Mouse (Mus musculus): ENCODE data around the gene Gipr. TPM values are rescaled to one million over a fixed set of nuclear protein-coding genes. Genes with fewer than 3 reads are reported as not detected.

The Gipr gene
- total RNA-seq, 2 experiments from 2014 or later = 0.60 to 0.70 TPM

Small RNA genes lying within 50 kb of the gene (microRNA-seq; reads per million reads assigned to microRNA genes)
- gene Mir330 (ENCODE audit: borderline number of aligned reads in 2 of 2) = 782 to 998 reads per million in 2 experiments

Other genes starting within 250 kb of the Gipr start
- 1 to 10 TPM; 3.8 to 5.1 TPM for gene Nova2, start 240.2 kb downstream of the Gipr start, total RNA-seq (2021)
- gene Nanos2, start 178.7 kb downstream of the Gipr start, total RNA-seq (2021) = not detected
- gene Mypop, start 174.9 kb downstream of the Gipr start, total RNA-seq (2021) = 10 to 100 TPM in 1 of 2 experiments, 1 to 10 TPM in 1; 9.3 to 12.2 TPM
- 10 to 100 TPM; 42.9 to 47.0 TPM for gene Irf2bp1, start 162.1 kb downstream of the Gipr start, total RNA-seq (2021)
- gene Foxa3, start 142.6 kb downstream of the Gipr start, total RNA-seq (2021) = not detected
- gene Sympk, start 141.8 kb downstream of the Gipr start, total RNA-seq (2021) = 100 to 1,000 TPM in 1 of 2 experiments, 10 to 100 TPM in 1; 92.0 to 105 TPM
- not detected for gene Rsph6a, start 111.4 kb downstream of the Gipr start, total RNA-seq (2021)
- 10 to 100 TPM; 48.3 to 49.1 TPM for gene Dmwd, start 89.9 kb downstream of the Gipr start, total RNA-seq (2021)
- 100 to 1,000 TPM; 127 to 137 TPM for gene Dmpk, start 82.3 kb downstream of the Gipr start, total RNA-seq (2021)
- gene Six5, start 71.5 kb downstream of the Gipr start, total RNA-seq (2021) = 10 to 100 TPM; 13.0 to 14.7 TPM
- gene Gm4969, start 47.8 kb downstream of the Gipr start, total RNA-seq (2021) = not detected
- gene Fbxo46, start 46.3 kb downstream of the Gipr start, total RNA-seq (2021) = 10 to 100 TPM; 12.6 to 15.4 TPM
- gene Qpctl, start 16.8 kb downstream of the Gipr start, total RNA-seq (2021) = 10 to 100 TPM; 13.6 to 14.6 TPM
- gene Snrpd2, start 16.4 kb downstream of the Gipr start, total RNA-seq (2021) = 10 to 100 TPM; 81.7 to 89.5 TPM
- 10 to 100 TPM; 33.9 to 43.9 TPM for gene Eml2, start 10.3 kb upstream of the Gipr start, total RNA-seq (2021)
- 10 to 100 TPM in 1 of 2 experiments, 1 to 10 TPM in 1; 7.7 to 17.3 TPM for gene Gpr4, start 46.4 kb upstream of the Gipr start, total RNA-seq (2021)
- gene Opa3, start 62.2 kb upstream of the Gipr start, total RNA-seq (2021) = 10 to 100 TPM; 40.8 to 56.7 TPM
- 10 to 100 TPM; 42.9 to 56.4 TPM for gene Vasp, start 105.7 kb upstream of the Gipr start, total RNA-seq (2021)
- gene Ppm1n, start 113.9 kb upstream of the Gipr start, total RNA-seq (2021) = not detected
- gene Rtn2, start 116.5 kb upstream of the Gipr start, total RNA-seq (2021) = 1 to 10 TPM; 5.0 to 8.6 TPM
- 10 to 100 TPM; 15.9 to 23.2 TPM for gene Fosb, start 143.9 kb upstream of the Gipr start, total RNA-seq (2021)
- gene Ercc1, start 178.7 kb upstream of the Gipr start, total RNA-seq (2021) = 10 to 100 TPM; 31.2 to 41.0 TPM
- 10 to 100 TPM; 13.3 to 13.7 TPM for gene Cd3eap, start 193.4 kb upstream of the Gipr start, total RNA-seq (2021)
- gene Ppp1r13l, start 193.6 kb upstream of the Gipr start, total RNA-seq (2021) = 1 to 10 TPM; 5.9 to 6.7 TPM
- gene Ercc2, start 215.9 kb upstream of the Gipr start, total RNA-seq (2021) = 10 to 100 TPM; 27.1 to 30.9 TPM
- gene Klc3, start 238.0 kb upstream of the Gipr start, total RNA-seq (2021) = 1 to 10 TPM; 1.3 to 3.7 TPM
- gene Ckm, start 238.6 kb upstream of the Gipr start, total RNA-seq (2021) = 10 to 100 TPM in 1 of 2 experiments, not detected in 1; 14.7 TPM